Mouse (Mus musculus) neural tube, embryonic 12.5 days (tissue): ENCODE data around the gene Egfr. TPM values are rescaled to one million over a fixed set of nuclear protein-coding genes. Genes with fewer than 3 reads are reported as not detected.

Experiments
- ATAC-seq: fragments of 200-750 bp; cut with Nextera tagmentation; 2 replicates; pipeline ENCODE4 v1.8.0; 2017; ENCODE audit warnings: low read depth, mild to moderate bottlenecking, moderate TSS enrichment, moderate library complexity; ENCODE audit not compliant: low FRiP score
- H3K27ac ChIP-seq: fragments of 300-500 bp; sonication (generic); 2 replicates; pipeline ENCODE4 v1.5.1; 2016
- H3K27me3 ChIP-seq: fragments of 300-500 bp; sonication (generic); replicated peaks from 2 replicates; pipeline ENCODE4 v1.6.1; 2016; ENCODE audit warnings: mild to moderate bottlenecking
- H3K36me3 ChIP-seq: fragments of 300-500 bp; sonication (generic); 2 replicates; pipeline ENCODE4 v1.6.1; 2016; ENCODE audit warnings: mild to moderate bottlenecking
- H3K4me1 ChIP-seq: fragments of 300-500 bp; sonication (generic); 2 replicates; pipeline ENCODE4 v1.6.1; 2016
- H3K4me2 ChIP-seq: fragments of 300-500 bp; sonication (generic); replicated peaks from 2 replicates; pipeline ENCODE4 v1.6.1; 2016; ENCODE audit warnings: mild to moderate bottlenecking
- H3K4me3 ChIP-seq: fragments of 300-500 bp; sonication (generic); 2 replicates; pipeline ENCODE4 v1.5.1; 2016
- H3K9ac ChIP-seq: fragments of 300-500 bp; sonication (generic); 2 replicates; pipeline ENCODE4 v1.6.1; 2016; ENCODE audit warnings: mild to moderate bottlenecking
- H3K9me3 ChIP-seq: fragments of 300-500 bp; sonication (generic); 2 replicates; pipeline ENCODE4 v1.6.1; 2016; ENCODE audit warnings: mild to moderate bottlenecking
- WGBS: fragments of 180-500 bp; shearing (Covaris S2); methylation state at CpG from one replicate; pipeline ENCODE4 v1.1.7; 2016; 5-methylcytosine and 5-hydroxymethylcytosine counted together
- polyA plus RNA-seq: library from polyadenylated mRNA; unstranded; fragments of >200 nt; fragmentation: Nextera tagmentation; extraction: Ambion mirVana; gene quantifications from 2 replicates; pipeline ENCODE4 v1.2.1, GENCODE M21; 2016

Egfr gene
- polyA plus RNA-seq, 1 experiment from 2014 or later, result 4.4 TPM

- no peaks in the 10 kb centered on the region for H3K9me3 ChIP-seq
- H3K4me2 ChIP-seq, result no peak overlapping the region
- WGBS, result 74% methylated on average over 12 of the region's 12 CpGs
- H3K36me3 ChIP-seq, result no peaks in the 10 kb centered on the region
- no peak for ATAC-seq
- no peak overlapping the region for H3K4me3 ChIP-seq
- no peak overlapping the region for H3K9ac ChIP-seq
- H3K27me3 ChIP-seq, result no peaks in the 10 kb centered on the region
- no peak overlapping the region for H3K27ac ChIP-seq
- H3K4me1 ChIP-seq, result no peaks in the 10 kb centered on the region
These were observed 92.0 kb downstream of the Egfr start for GRCm38 (mm10) chr11:16843889-16844568.

- Histone ChIP-seq H3K9ac (no peak overlapping the region), H3K27ac (no peak overlapping the region), H3K27me3 (no peaks in the 10 kb centered on the region), H3K36me3 (no peaks in the 10 kb centered on the region), H3K4me1 (no peaks in the 10 kb centered on the region), H3K9me3 (no peaks in the 10 kb centered on the region), H3K4me2 (no peak overlapping the region), H3K4me3 (no peak overlapping the region)
- WGBS, result 91% methylated on average over 6 of the region's 6 CpGs
- no peak for ATAC-seq
These were observed 96.9 kb downstream of the Egfr start for GRCm38 (mm10) chr11:16848881-16849280.

- ATAC-seq, result no peak
- Histone ChIP-seq H3K9ac (no peak overlapping the region), H3K27ac (no peak overlapping the region), H3K4me1 (no peaks in the 10 kb centered on the region), H3K4me2 (no peak overlapping the region), H3K27me3 (no peaks in the 10 kb centered on the region), H3K9me3 (no peaks in the 10 kb centered on the region), H3K36me3 (no peaks in the 10 kb centered on the region), H3K4me3 (no peak overlapping the region)
- 89% methylated on average over 1 of the region's 1 CpGs for WGBS
These were observed 99.4 kb downstream of the Egfr start for GRCm38 (mm10) chr11:16851361-16851760.

- Histone ChIP-seq H3K4me3 (no peak overlapping the region), H3K27ac (no peak overlapping the region), H3K9ac (no peak overlapping the region), H3K27me3 (no peaks in the 10 kb centered on the region), H3K9me3 (no peaks in the 10 kb centered on the region), H3K4me1 (no peaks in the 10 kb centered on the region), H3K36me3 (no peaks in the 10 kb centered on the region), H3K4me2 (no peak overlapping the region)
- ATAC-seq, result no peak
- 72% methylated on average over 2 of the region's 2 CpGs for WGBS
These were observed 102.1 kb downstream of the Egfr start for GRCm38 (mm10) chr11:16854111-16854510.

- H3K27me3 ChIP-seq, result no peaks in the 10 kb centered on the region
- no peaks in the 10 kb centered on the region for H3K36me3 ChIP-seq
- no peaks in the 10 kb centered on the region for H3K9me3 ChIP-seq
- 77% methylated on average over 2 of the region's 2 CpGs for WGBS
- no peak overlapping the region for H3K4me3 ChIP-seq
- no peak overlapping the region for H3K4me2 ChIP-seq
- H3K27ac ChIP-seq, result no peak overlapping the region
- no peak overlapping the region for H3K9ac ChIP-seq
- no peaks in the 10 kb centered on the region for H3K4me1 ChIP-seq
- ATAC-seq, result no peak
These were observed 105.3 kb downstream of the Egfr start for GRCm38 (mm10) chr11:16857346-16857745.

- H3K9ac ChIP-seq, result no peak overlapping the region
- H3K4me2 ChIP-seq, result no peak overlapping the region
- H3K4me3 ChIP-seq, result no peak overlapping the region
- H3K4me1 ChIP-seq, result no peaks in the 10 kb centered on the region
- H3K36me3 ChIP-seq, result no peaks in the 10 kb centered on the region
- no peaks in the 10 kb centered on the region for H3K27me3 ChIP-seq
- ATAC-seq, result no peak
- WGBS, result 78% methylated on average over 6 of the region's 6 CpGs
- no peak overlapping the region for H3K27ac ChIP-seq
- no peaks in the 10 kb centered on the region for H3K9me3 ChIP-seq
These were observed 109.0 kb downstream of the Egfr start for GRCm38 (mm10) chr11:16861037-16861436.

- Histone ChIP-seq H3K4me3 (no peak overlapping the region), H3K4me1 (no peaks in the 10 kb centered on the region), H3K27me3 (no peaks in the 10 kb centered on the region), H3K9ac (no peak overlapping the region), H3K9me3 (no peaks in the 10 kb centered on the region), H3K4me2 (no peak overlapping the region), H3K36me3 (no peaks in the 10 kb centered on the region), H3K27ac (no peak overlapping the region)
- no peak for ATAC-seq
These were observed 111.5 kb downstream of the Egfr start for GRCm38 (mm10) chr11:16863547-16863946.

- no peaks in the 10 kb centered on the region for H3K9me3 ChIP-seq
- no peaks in the 10 kb centered on the region for H3K4me1 ChIP-seq
- 84% methylated on average over 3 of the region's 3 CpGs for WGBS
- no peak overlapping the region for H3K9ac ChIP-seq
- no peaks in the 10 kb centered on the region for H3K27me3 ChIP-seq
- H3K36me3 ChIP-seq, result no peaks in the 10 kb centered on the region
- no peak overlapping the region for H3K27ac ChIP-seq
- ATAC-seq, result no peak
- no peak overlapping the region for H3K4me2 ChIP-seq
- no peak overlapping the region for H3K4me3 ChIP-seq
These were observed 113.1 kb downstream of the Egfr start for GRCm38 (mm10) chr11:16864980-16865561.

GRCm38 (mm10) chr11:16868051-16868450 lies 116.0 kb downstream of the Egfr start:
- H3K9ac ChIP-seq, result no peak overlapping the region
- H3K4me2 ChIP-seq, result no peak overlapping the region
- no peak for ATAC-seq
- H3K4me3 ChIP-seq, result no peak overlapping the region
- 72% methylated on average over 6 of the region's 6 CpGs for WGBS
- H3K27me3 ChIP-seq, result no peaks in the 10 kb centered on the region
- no peaks in the 10 kb centered on the region for H3K9me3 ChIP-seq
- no peaks in the 10 kb centered on the region for H3K4me1 ChIP-seq
- no peaks in the 10 kb centered on the region for H3K36me3 ChIP-seq
- no peak overlapping the region for H3K27ac ChIP-seq

- 52% methylated on average over 2 of the region's 2 CpGs for WGBS
These were observed 117.5 kb downstream of the Egfr start for GRCm38 (mm10) chr11:16869506-16869905.

GRCm38 (mm10) chr11:16871120-16871519 lies 119.1 kb downstream of the Egfr start:
- ATAC-seq, result no peak
- no peak overlapping the region for H3K4me2 ChIP-seq
- no peak overlapping the region for H3K4me3 ChIP-seq
- no peaks in the 10 kb centered on the region for H3K9me3 ChIP-seq
- H3K4me1 ChIP-seq, result no peaks in the 10 kb centered on the region
- no peaks in the 10 kb centered on the region for H3K27me3 ChIP-seq
- H3K36me3 ChIP-seq, result no peaks in the 10 kb centered on the region
- 66% methylated on average over 5 of the region's 5 CpGs for WGBS
- no peak overlapping the region for H3K9ac ChIP-seq
- no peak overlapping the region for H3K27ac ChIP-seq

More at GRCm38 (mm10) chr11:16869506-16869905, 117.5 kb downstream of the Egfr start:
- Histone ChIP-seq H3K4me3 (no peak overlapping the region), H3K36me3 (no peaks in the 10 kb centered on the region), H3K27me3 (no peaks in the 10 kb centered on the region), H3K9me3 (no peaks in the 10 kb centered on the region), H3K9ac (no peak overlapping the region), H3K4me2 (no peak overlapping the region), H3K4me1 (no peaks in the 10 kb centered on the region), H3K27ac (no peak overlapping the region)
- no peak for ATAC-seq

- H3K27me3 ChIP-seq, result no peaks in the 10 kb centered on the region
- no peak overlapping the region for H3K27ac ChIP-seq
- H3K4me2 ChIP-seq, result no peak overlapping the region
- no peaks in the 10 kb centered on the region for H3K9me3 ChIP-seq
- WGBS, result 63% methylated on average over 9 of the region's 9 CpGs
- ATAC-seq, result no peak
- no peaks in the 10 kb centered on the region for H3K36me3 ChIP-seq
- no peaks in the 10 kb centered on the region for H3K4me1 ChIP-seq
- H3K9ac ChIP-seq, result no peak overlapping the region
- no peak overlapping the region for H3K4me3 ChIP-seq
These were observed 125.8 kb downstream of the Egfr start for GRCm38 (mm10) chr11:16877676-16878378.
